Mouse (Mus musculus) liver, adult 2 months (tissue): ENCODE results near the gene Wipf3.

Source experiments
- CTCF ChIP-seq: fragments of 200-500 bp; IDR thresholded peaks from 2 replicates; pipeline ENCODE4 v1.5.1; 2011; ENCODE audit warnings: low read depth, low read length, control low read depth
- POLR2A ChIP-seq: fragments of 200-500 bp; IDR thresholded peaks from 2 replicates; pipeline ENCODE4 v1.6.1; 2011; ENCODE audit warnings: low read length, control low read depth; ENCODE audit not compliant: insufficient read depth; ENCODE audit errors: extremely low read depth

- TF ChIP-seq CTCF, result no peak
- TF ChIP-seq POLR2A, result no peak
These were observed 113.4 kb downstream of the Wipf3 start for GRCm38 (mm10) chr6:54542836-54543235.
